Mouse (Mus musculus): ENCODE measurements around the gene Cct5. TPM values are rescaled to one million over a fixed set of nuclear protein-coding genes. Genes with fewer than 3 reads are reported as not detected.
A peak's percentile ranks its signal among the peaks of the same experiment; 100 is the strongest.
"Not testable (repeated sequence)": the region's sequence is repeated elsewhere in the genome, so short reads cannot be mapped to it uniquely, and the experiment has no call there.

The Cct5 gene
- polyA plus RNA-seq, 1 experiment from 2014 or later: 673 TPM

DNA sequence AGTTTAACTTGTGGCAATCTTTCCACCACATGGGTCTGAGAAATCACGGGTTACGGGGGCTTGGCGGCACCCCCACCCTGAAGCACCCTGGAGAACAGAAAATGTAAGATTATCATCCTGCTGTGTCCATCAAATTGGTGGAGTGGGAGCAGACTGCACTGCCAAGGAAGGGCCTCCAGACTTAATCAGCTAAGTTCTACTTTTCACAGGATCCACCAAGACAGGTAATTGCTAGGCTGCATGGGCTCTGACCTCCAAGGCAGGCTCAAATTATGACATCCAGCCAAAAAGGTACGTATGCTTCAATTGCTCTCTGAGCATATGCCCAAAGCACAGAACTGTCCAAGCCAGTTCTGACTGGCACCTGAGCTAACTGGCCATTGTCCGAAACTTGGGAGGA lies 11.4 kb downstream of the Cct5 start:
- Histone ChIP-seq H3K27me3 (replicated peaks; ENCODE audit: control insufficient read depth, insufficient read depth, low read length) (no peaks in the 10 kb centered on the region), H3K27ac (ENCODE audit: low read depth, low read length) (no peak overlapping the region), H3K4me3 (ENCODE audit: low read depth, low read length) (no peak overlapping the region), H3K9me3 (replicated peaks; ENCODE audit: control insufficient read depth, low read length) (no peaks in the 10 kb centered on the region), H3K9ac (ENCODE audit: low read length) (no peak overlapping the region), H3K4me2 (ENCODE audit: low read length) (no peak overlapping the region), H3K4me1 (ENCODE audit: control insufficient read depth, insufficient read depth, low read length) (no peaks in the 10 kb centered on the region), H3K36me3 (ENCODE audit: control insufficient read depth, insufficient read depth, low read length) (peaks cover 67% of the 10 kb centered on the region)
- DNase-seq (ENCODE audit: low spot score) (no peak), ATAC-seq (no peak)
- 97% methylated on average over 5 of the region's 5 CpGs for WGBS

DNA sequence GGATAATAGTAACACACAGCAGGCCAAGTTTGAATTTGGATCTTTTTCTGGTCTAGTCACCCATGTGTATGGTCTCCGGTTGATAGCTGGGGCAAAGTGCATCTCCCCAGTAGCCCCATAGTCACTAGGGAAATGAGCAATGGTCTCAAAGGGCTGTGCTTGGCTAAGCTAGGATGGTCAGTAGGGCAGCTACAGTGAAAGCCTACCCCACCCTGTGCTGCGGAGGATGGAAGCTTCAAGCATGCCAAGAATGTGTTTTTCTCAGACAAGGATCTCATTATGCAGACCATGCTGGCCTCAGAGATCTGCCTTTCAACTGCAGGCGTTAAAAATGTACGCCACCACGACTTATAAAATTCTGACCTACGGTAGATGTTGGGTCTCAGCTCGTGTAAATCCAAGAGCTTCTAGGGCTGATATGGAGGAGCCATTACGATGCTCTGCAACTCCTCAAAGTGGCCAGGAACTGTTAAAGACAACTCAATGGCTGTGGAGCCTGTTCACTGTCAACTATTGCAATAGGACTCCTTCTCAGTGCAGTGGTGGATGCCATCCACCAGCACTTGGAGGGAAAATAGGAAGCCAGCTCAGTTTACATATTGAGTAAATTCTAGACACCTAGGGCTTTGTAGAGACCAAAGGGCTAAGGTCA lies 12.5 kb downstream of the Cct5 start:
- Histone ChIP-seq H3K4me3 (ENCODE audit: low read depth, low read length) (no peak overlapping the region), H3K27me3 (replicated peaks; ENCODE audit: control insufficient read depth, insufficient read depth, low read length) (no peaks in the 10 kb centered on the region), H3K9me3 (replicated peaks; ENCODE audit: control insufficient read depth, low read length) (no peaks in the 10 kb centered on the region), H3K4me1 (ENCODE audit: control insufficient read depth, insufficient read depth, low read length) (no peaks in the 10 kb centered on the region), H3K36me3 (ENCODE audit: control insufficient read depth, insufficient read depth, low read length) (peaks cover 56% of the 10 kb centered on the region), H3K4me2 (ENCODE audit: low read length) (no peak overlapping the region), H3K9ac (ENCODE audit: low read length) (no peak overlapping the region), H3K27ac (ENCODE audit: low read depth, low read length) (peak overlapping the region; percentile 5; the same call in 1 of the 2 replicates)
- WGBS: 75% methylated on average over 8 of the region's 8 CpGs
- ATAC-seq (0 out of 2 replicates have a peak, but pooled peaks have one; percentile 13), DNase-seq (ENCODE audit: low spot score) (no peak)

DNA sequence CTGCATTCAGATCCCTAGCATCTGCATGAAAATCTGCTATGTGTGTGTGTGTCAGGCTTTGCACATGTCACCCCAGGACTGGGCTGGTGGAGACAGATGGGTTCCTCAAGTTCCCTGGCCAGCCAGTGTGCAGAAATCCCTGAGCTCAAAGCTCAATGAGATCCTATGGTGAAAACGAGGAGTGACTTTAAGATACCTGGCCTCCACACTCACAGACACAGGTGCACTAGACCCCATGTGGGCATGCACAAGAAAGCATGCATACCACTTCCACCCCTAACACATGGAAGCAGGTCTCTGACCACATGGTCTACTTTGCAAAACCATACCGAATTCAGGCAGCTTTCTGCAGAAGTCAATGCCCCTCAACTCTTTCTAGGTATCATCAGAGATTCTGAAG lies 13.8 kb downstream of the Cct5 start:
- no peak overlapping the region for H3K9ac ChIP-seq (ENCODE audit: low read length)
- no peak for DNase-seq (ENCODE audit: low spot score)
- no peaks in the 10 kb centered on the region for H3K9me3 ChIP-seq (replicated peaks; ENCODE audit: control insufficient read depth, low read length)
- H3K27me3 ChIP-seq (replicated peaks; ENCODE audit: control insufficient read depth, insufficient read depth, low read length): no peaks in the 10 kb centered on the region
- WGBS: 80% methylated on average over 2 of the region's 2 CpGs
- no peak overlapping the region for H3K4me3 ChIP-seq (ENCODE audit: low read depth, low read length)
- no peak overlapping the region for H3K4me2 ChIP-seq (ENCODE audit: low read length)
- H3K4me1 ChIP-seq (ENCODE audit: control insufficient read depth, insufficient read depth, low read length): no peaks in the 10 kb centered on the region
- ATAC-seq: peak; percentile 21; the same call in 1 of the 2 replicates
- peaks cover 43% of the 10 kb centered on the region for H3K36me3 ChIP-seq (ENCODE audit: control insufficient read depth, insufficient read depth, low read length)
- H3K27ac ChIP-seq (ENCODE audit: low read depth, low read length): no peak overlapping the region

DNA sequence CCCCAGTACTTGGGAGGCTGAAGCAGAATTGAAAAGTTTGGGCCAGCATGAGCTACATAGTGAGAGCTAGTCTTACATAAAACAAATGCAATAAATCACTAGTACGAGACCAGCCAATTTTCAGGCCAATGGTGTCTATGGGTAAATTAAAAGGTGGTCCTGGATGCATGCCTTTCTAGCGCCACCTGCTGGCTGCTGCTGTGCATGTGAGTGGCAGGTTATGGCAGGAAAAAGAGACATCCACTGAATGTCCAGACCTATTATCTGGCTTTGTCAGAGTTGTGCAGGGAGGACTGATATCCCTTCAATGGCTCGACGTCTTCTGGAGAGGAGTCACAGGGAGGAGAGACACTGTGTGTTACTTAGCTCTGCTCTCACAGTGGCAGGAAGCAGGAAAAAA lies 15.1 kb downstream of the Cct5 start:
- no peak overlapping the region for H3K4me3 ChIP-seq (ENCODE audit: low read depth, low read length)
- H3K9ac ChIP-seq (ENCODE audit: low read length): no peak overlapping the region
- peak; percentile 92 for DNase-seq (ENCODE audit: low spot score)
- H3K4me1 ChIP-seq (ENCODE audit: control insufficient read depth, insufficient read depth, low read length): no peaks in the 10 kb centered on the region
- no peaks in the 10 kb centered on the region for H3K9me3 ChIP-seq (replicated peaks; ENCODE audit: control insufficient read depth, low read length)
- no peak overlapping the region for H3K4me2 ChIP-seq (ENCODE audit: low read length)
- ATAC-seq: peak; percentile 68
- H3K36me3 ChIP-seq (ENCODE audit: control insufficient read depth, insufficient read depth, low read length): peaks cover 30% of the 10 kb centered on the region
- no peaks in the 10 kb centered on the region for H3K27me3 ChIP-seq (replicated peaks; ENCODE audit: control insufficient read depth, insufficient read depth, low read length)
- no peak overlapping the region for H3K27ac ChIP-seq (ENCODE audit: low read depth, low read length)
- 4% methylated on average over 4 of the region's 4 CpGs for WGBS

DNA sequence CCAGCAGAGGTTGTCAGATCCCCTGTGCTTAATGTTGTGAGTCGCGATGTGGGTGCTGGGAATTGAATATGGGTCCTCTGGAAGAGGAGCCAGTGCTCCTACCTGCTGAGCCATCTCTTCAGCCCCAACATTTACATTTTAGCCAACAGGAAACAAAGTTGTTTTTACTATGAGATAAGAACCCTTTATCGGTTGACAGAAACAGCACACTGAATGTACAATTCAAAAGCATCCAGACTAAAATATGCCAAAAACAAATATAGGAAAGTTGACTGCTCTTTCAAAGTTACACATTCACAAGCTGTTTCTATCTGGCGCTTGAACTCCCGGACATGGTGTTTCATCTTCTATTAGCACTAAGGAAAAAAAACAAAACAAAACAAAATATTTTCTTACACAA lies 15.5 kb downstream of the Cct5 start:
- Histone ChIP-seq H3K4me2 (ENCODE audit: low read length) (no peak overlapping the region), H3K4me3 (ENCODE audit: low read depth, low read length) (no peak overlapping the region), H3K27ac (ENCODE audit: low read depth, low read length) (no peak overlapping the region), H3K9ac (ENCODE audit: low read length) (no peak overlapping the region), H3K4me1 (ENCODE audit: control insufficient read depth, insufficient read depth, low read length) (no peaks in the 10 kb centered on the region), H3K36me3 (ENCODE audit: control insufficient read depth, insufficient read depth, low read length) (peaks cover 26% of the 10 kb centered on the region), H3K27me3 (replicated peaks; ENCODE audit: control insufficient read depth, insufficient read depth, low read length) (no peaks in the 10 kb centered on the region), H3K9me3 (replicated peaks; ENCODE audit: control insufficient read depth, low read length) (no peaks in the 10 kb centered on the region)
- no peak for DNase-seq (ENCODE audit: low spot score)
- ATAC-seq: no peak
- 89% methylated on average over 5 of the region's 5 CpGs for whole genome bisulfite sequencing

DNA sequence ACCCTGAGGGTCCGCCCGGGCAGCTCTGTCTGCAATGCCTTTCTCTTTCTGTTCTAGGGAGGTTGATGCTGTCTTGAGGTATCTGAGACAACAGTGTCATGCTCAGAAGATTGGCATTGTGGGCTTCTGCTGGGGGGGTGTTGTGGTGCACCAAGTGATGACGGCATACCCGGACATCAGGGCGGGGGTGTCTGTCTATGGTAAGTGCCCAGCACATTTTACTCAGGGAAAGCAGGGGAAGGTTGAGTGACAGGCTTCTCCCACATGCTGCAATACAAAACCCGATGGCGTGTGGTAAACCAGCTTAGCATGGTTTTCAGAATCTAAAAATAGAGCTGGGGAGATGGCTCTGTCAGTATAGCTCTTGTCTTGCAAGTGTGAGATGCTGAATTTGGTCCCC lies 16.4 kb downstream of the Cct5 start:
- 89% methylated on average over 7 of the region's 7 CpGs for WGBS
- Histone ChIP-seq H3K9me3 (replicated peaks; ENCODE audit: control insufficient read depth, low read length) (no peaks in the 10 kb centered on the region), H3K27me3 (replicated peaks; ENCODE audit: control insufficient read depth, insufficient read depth, low read length) (no peaks in the 10 kb centered on the region), H3K4me2 (ENCODE audit: low read length) (no peak overlapping the region), H3K9ac (ENCODE audit: low read length) (no peak overlapping the region), H3K4me1 (ENCODE audit: control insufficient read depth, insufficient read depth, low read length) (no peaks in the 10 kb centered on the region), H3K27ac (ENCODE audit: low read depth, low read length) (no peak overlapping the region), H3K4me3 (ENCODE audit: low read depth, low read length) (no peak overlapping the region), H3K36me3 (ENCODE audit: control insufficient read depth, insufficient read depth, low read length) (peaks cover 17% of the 10 kb centered on the region)
- DNase-seq (ENCODE audit: low spot score) (no peak), ATAC-seq (no peak)

DNA sequence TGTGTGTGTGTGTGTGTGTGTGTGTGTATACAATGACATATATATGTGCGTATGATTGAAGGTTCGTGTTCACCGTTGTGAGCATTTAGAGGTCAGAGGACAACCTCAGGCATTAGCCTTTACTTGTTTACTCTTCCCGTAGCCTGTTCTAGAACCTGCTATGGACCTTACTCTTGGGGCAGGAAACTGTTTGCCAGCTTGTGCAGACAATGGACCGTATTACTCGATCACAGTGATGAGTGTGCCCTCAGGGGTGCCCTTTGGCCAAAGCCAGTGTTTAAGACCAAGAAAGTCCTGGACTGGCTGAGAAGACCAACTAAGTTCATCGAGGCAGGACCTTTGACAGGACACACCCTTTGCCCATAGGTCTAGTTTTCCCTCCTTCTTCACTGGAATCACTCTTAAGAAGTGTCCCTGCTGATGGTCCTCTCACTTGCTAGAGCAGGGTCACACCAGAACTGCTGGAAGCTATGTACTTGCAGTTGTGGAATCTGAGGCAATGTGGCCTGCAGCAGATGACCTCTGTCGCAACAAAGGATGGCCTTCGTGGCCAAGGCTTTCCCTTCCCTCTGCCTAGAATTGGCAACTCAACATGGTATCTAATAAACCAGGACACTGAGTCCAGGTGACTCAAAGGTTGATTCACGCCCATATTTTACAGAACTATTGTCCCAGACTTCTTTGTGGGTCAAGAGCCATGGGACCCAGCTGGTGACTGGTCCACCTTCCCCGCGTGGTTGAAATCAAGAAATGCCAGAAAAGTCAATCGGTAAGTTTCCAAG lies 18.1 kb downstream of the Cct5 start:
- Histone ChIP-seq H3K4me3 (ENCODE audit: low read depth, low read length) (no peak overlapping the region), H3K27me3 (replicated peaks; ENCODE audit: control insufficient read depth, insufficient read depth, low read length) (no peaks in the 10 kb centered on the region), H3K36me3 (ENCODE audit: control insufficient read depth, insufficient read depth, low read length) (0 out of 2 replicates have a peak, but pooled peaks cover under 1% of the 10 kb centered on the region), H3K4me2 (ENCODE audit: low read length) (no peak overlapping the region), H3K27ac (ENCODE audit: low read depth, low read length) (no peak overlapping the region), H3K9me3 (replicated peaks; ENCODE audit: control insufficient read depth, low read length) (no peaks in the 10 kb centered on the region), H3K9ac (ENCODE audit: low read length) (no peak overlapping the region), H3K4me1 (ENCODE audit: control insufficient read depth, insufficient read depth, low read length) (no peaks in the 10 kb centered on the region)
- WGBS: 91% methylated on average over 13 of the region's 13 CpGs
- ATAC-seq (no peak), DNase-seq (ENCODE audit: low spot score) (no peak)

DNA sequence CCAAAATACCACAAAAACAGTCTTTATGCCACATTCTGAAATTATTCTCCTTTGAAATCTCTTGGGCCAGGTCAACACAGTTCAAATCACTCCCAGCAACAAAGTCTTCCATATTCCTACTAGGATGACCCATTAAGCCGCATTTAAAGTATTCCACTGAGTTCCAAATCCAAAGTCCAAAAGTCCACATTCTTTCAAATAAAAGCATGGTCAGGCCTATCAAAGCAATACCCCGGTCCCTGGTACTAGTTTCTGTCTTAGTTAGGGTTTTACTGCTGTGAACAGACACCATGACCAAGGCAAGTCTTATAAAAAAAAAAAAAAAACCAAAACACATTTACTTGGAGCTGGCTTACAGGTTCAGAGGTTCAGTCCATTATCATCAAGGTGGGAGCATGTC lies 20.5 kb downstream of the Cct5 start:
- H3K4me1 ChIP-seq (ENCODE audit: control insufficient read depth, insufficient read depth, low read length); ATAC-seq; H3K4me2 ChIP-seq (ENCODE audit: low read length); H3K9me3 ChIP-seq (replicated peaks; ENCODE audit: control insufficient read depth, low read length); H3K4me3 ChIP-seq (ENCODE audit: low read depth, low read length); H3K27ac ChIP-seq (ENCODE audit: low read depth, low read length); H3K36me3 ChIP-seq (ENCODE audit: control insufficient read depth, insufficient read depth, low read length); DNase-seq (ENCODE audit: low spot score); H3K27me3 ChIP-seq (replicated peaks; ENCODE audit: control insufficient read depth, insufficient read depth, low read length); H3K9ac ChIP-seq (ENCODE audit: low read length): not testable (repeated sequence)
- WGBS: 98% methylated on average over 2 of the region's 2 CpGs

DNA sequence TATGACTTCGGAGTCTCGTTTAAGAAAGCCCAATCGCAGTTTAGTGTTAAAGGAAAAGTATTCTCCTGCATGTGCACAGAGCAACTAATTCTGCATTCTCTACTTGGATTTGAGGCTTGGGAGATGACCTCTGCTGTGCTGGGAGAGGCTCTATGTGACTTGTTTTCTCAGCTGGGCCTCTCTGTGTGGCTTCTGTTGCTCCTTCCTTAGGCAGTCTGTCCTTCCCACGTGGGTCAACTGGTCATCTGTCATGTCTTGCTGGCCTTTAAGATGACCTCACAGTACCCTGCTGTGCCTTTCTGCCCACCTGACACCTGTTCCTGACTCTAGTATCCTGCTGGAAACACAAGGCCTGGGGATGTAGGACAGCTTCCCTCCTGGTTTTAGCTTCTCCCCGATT lies 25.5 kb downstream of the Cct5 start:
- 81% methylated on average over 5 of the region's 5 CpGs for WGBS
- no peak for DNase-seq (ENCODE audit: low spot score)

More for the DNA sequence above, 25.5 kb downstream of the Cct5 start:
- Histone ChIP-seq H3K9me3 (replicated peaks; ENCODE audit: control insufficient read depth, low read length) (no peaks in the 10 kb centered on the region), H3K4me1 (ENCODE audit: control insufficient read depth, insufficient read depth, low read length) (no peaks in the 10 kb centered on the region), H3K4me3 (ENCODE audit: low read depth, low read length) (no peak overlapping the region), H3K27ac (ENCODE audit: low read depth, low read length) (no peak overlapping the region), H3K27me3 (replicated peaks; ENCODE audit: control insufficient read depth, insufficient read depth, low read length) (no peaks in the 10 kb centered on the region), H3K4me2 (ENCODE audit: low read length) (no peak overlapping the region), H3K36me3 (ENCODE audit: control insufficient read depth, insufficient read depth, low read length) (no peaks in the 10 kb centered on the region), H3K9ac (ENCODE audit: low read length) (no peak overlapping the region)
- no peak for ATAC-seq

Data from forebrain, embryonic 14.5 days (tissue).